Mouse (Mus musculus) midbrain, embryonic 14.5 days (tissue): ENCODE measurements around the gene Mfsd9. TPM values are rescaled to one million over a fixed set of nuclear protein-coding genes. Genes with fewer than 3 reads are reported as not detected.

ENCODE experiments used
- ATAC-seq: fragments of 200-750 bp; cut with Nextera tagmentation; 2 replicates; pipeline ENCODE4 v1.8.0; 2017; ENCODE audit warnings: moderate number of reproducible peaks, moderate library complexity; ENCODE audit not compliant: low FRiP score, low TSS enrichment
- DNase-seq: peaks from one replicate; pipeline ENCODE4 v3.0.0-alpha.2; 2015
- H3K27ac ChIP-seq: fragments of 300-500 bp; sonication (generic); replicated peaks from 2 replicates; pipeline ENCODE4 v1.5.1; 2014; ENCODE audit warnings: mild to moderate bottlenecking, low read depth, low read length, moderate library complexity
- H3K27me3 ChIP-seq: fragments of 300-500 bp; sonication (generic); 2 replicates; pipeline ENCODE4 v1.6.1; 2014; ENCODE audit warnings: low read length, control low read depth, mixed read lengths; ENCODE audit not compliant: control insufficient read depth, insufficient read depth
- H3K36me3 ChIP-seq: fragments of 300-500 bp; sonication (generic); 2 replicates; pipeline ENCODE4 v1.6.1; 2014; ENCODE audit warnings: low read length, control low read depth; ENCODE audit not compliant: control insufficient read depth, insufficient read depth
- H3K4me1 ChIP-seq: fragments of 300-500 bp; sonication (generic); 2 replicates; pipeline ENCODE4 v1.6.1; 2014; ENCODE audit warnings: mild to moderate bottlenecking, antibody characterized with exemption, low read length, control low read depth; ENCODE audit not compliant: control insufficient read depth, insufficient read depth
- H3K4me2 ChIP-seq: fragments of 300-500 bp; sonication (generic); 2 replicates; pipeline ENCODE4 v1.6.1; 2014; ENCODE audit warnings: mild to moderate bottlenecking, low read length, moderate library complexity
- H3K4me3 ChIP-seq: fragments of 300-500 bp; sonication (generic); replicated peaks from 2 replicates; pipeline ENCODE4 v1.5.1; 2014; ENCODE audit warnings: low read depth, low read length
- H3K9ac ChIP-seq: fragments of 300-500 bp; sonication (generic); replicated peaks from 2 replicates; pipeline ENCODE4 v1.6.1; 2014; ENCODE audit warnings: mild to moderate bottlenecking, low read length, moderate library complexity
- H3K9me3 ChIP-seq: fragments of 300-500 bp; sonication (generic); 2 replicates; pipeline ENCODE4 v1.6.1; 2016; ENCODE audit warnings: low read length, control low read depth, mixed read lengths; ENCODE audit not compliant: control insufficient read depth
- WGBS: fragments of 180-500 bp; shearing (Covaris S2); extraction: QIAGEN DNeasy Blood & Tissue Kit; methylation state at CpG from one replicate; pipeline ENCODE4 v1.1.7; 2014; 5-methylcytosine and 5-hydroxymethylcytosine counted together
- polyA plus RNA-seq: library from polyadenylated mRNA; unstranded; fragments of >200 nt; fragmentation: Nextera tagmentation; extraction: Ambion mirVana; gene quantifications from 2 replicates; pipeline ENCODE4 v1.2.1, GENCODE M21; 2014

Gene Mfsd9
- polyA plus RNA-seq, 1 experiment from 2014 or later: 8.0 TPM

GRCm38 (mm10) chr1:40808643-40809042, 18.2 kb upstream of the Mfsd9 start:
- Histone ChIP-seq H3K4me2 (no peak overlapping the region), H3K27ac (no peak overlapping the region), H3K9me3 (no peaks in the 10 kb centered on the region), H3K27me3 (no peaks in the 10 kb centered on the region), H3K4me3 (no peak overlapping the region), H3K9ac (no peak overlapping the region), H3K4me1 (no peaks in the 10 kb centered on the region), H3K36me3 (no peaks in the 10 kb centered on the region)
- ATAC-seq (no peak), DNase-seq (no peak)
- WGBS: 92% methylated on average over 3 of the region's 3 CpGs

- Histone ChIP-seq H3K36me3 (no peaks in the 10 kb centered on the region), H3K9ac (no peak overlapping the region), H3K4me1 (no peaks in the 10 kb centered on the region), H3K4me2 (no peak overlapping the region), H3K27me3 (no peaks in the 10 kb centered on the region), H3K4me3 (no peak overlapping the region), H3K27ac (no peak overlapping the region), H3K9me3 (no peaks in the 10 kb centered on the region)
- ATAC-seq (no peak), DNase-seq (no peak)
- 89% methylated on average over 11 of the region's 11 CpGs for WGBS
These were observed 15.4 kb upstream of the Mfsd9 start for GRCm38 (mm10) chr1:40805891-40806290.

- Histone ChIP-seq H3K4me3 (no peak within 1 kb of the TSS), H3K27ac (no peak within 1 kb of the TSS), H3K4me2 (no peak within 1 kb of the TSS), H3K4me1 (no peaks in the 10 kb centered on the region), H3K9ac (no peak within 1 kb of the TSS), H3K27me3 (no peaks in the 10 kb centered on the region), H3K9me3 (no peaks in the 10 kb centered on the region), H3K36me3 (no peaks in the 10 kb centered on the region)
- DNase-seq (no peak), ATAC-seq (no peak)
- WGBS: 82% methylated on average over 9 of the region's 9 CpGs
These were observed 14.9 kb upstream of the Mfsd9 start, which contains the start of gene Tmem182 for GRCm38 (mm10) chr1:40805351-40805750. Gene Tmem182, plus strand, starts transcription at chr1:40805601.

DNA sequence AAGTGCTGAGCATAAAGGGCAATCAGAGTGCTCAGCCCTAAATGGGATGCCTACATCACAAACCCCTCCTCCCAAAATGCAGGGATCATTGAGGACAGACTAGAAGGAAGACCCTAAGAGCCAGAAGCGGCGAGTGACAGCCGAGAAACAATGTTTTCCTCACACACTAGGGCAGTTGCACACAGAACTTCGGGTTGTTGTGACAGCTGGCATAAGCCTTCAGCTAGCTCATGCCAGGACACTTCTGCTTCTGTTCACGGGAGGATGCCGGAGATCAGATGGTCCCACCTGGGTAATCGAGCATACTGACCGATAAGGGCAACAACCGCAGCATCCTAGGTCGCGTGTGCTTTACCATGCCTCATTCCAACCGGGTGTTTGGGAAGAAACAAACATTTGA, 13.6 kb upstream of the Mfsd9 start:
- Histone ChIP-seq H3K4me3 (no peak overlapping the region), H3K27ac (no peak overlapping the region), H3K27me3 (no peaks in the 10 kb centered on the region), H3K36me3 (no peaks in the 10 kb centered on the region), H3K4me1 (no peaks in the 10 kb centered on the region), H3K9me3 (no peaks in the 10 kb centered on the region), H3K4me2 (no peak overlapping the region), H3K9ac (no peak overlapping the region)
- DNase-seq: no peak
- ATAC-seq: no peak
- WGBS: 94% methylated on average over 12 of the region's 12 CpGs

GRCm38 (mm10) chr1:40802759-40803158, 12.3 kb upstream of the Mfsd9 start:
- Histone ChIP-seq H3K9ac (no peak overlapping the region), H3K27ac (no peak overlapping the region), H3K4me3 (no peak overlapping the region), H3K9me3 (no peaks in the 10 kb centered on the region), H3K4me2 (no peak overlapping the region), H3K4me1 (no peaks in the 10 kb centered on the region), H3K27me3 (no peaks in the 10 kb centered on the region), H3K36me3 (no peaks in the 10 kb centered on the region)
- peak; percentile 83 for DNase-seq
- 24% methylated on average over 3 of the region's 3 CpGs for WGBS
- no peak for ATAC-seq

- ATAC-seq: no peak
These were observed 10.4 kb upstream of the Mfsd9 start for GRCm38 (mm10) chr1:40800908-40801307.

DNA sequence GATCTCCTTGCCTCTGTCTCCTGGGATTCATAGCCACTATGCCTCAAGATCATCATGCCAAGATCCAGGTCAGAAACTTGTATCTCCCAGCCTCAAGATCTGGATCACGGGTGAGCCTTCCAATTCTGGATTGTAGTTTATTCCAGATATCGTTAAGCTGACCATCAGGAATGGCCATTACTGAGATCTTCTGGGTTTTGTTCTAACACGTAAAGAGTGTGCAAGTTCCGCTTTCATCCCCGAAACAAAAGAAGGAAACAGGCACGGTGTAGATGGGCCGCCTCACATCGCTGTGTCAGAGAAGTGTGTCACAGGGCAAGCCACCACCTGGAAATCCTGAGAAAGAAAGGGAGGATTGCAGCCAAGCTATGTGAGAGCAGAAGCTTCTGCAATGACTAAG, 8.6 kb upstream of the Mfsd9 start:
- ATAC-seq (no peak), DNase-seq (no peak)
- H3K36me3 ChIP-seq: no peaks in the 10 kb centered on the region
- H3K4me1 ChIP-seq: no peaks in the 10 kb centered on the region
- no peak overlapping the region for H3K27ac ChIP-seq
- H3K27me3 ChIP-seq: no peaks in the 10 kb centered on the region
- no peak overlapping the region for H3K9ac ChIP-seq
- H3K4me2 ChIP-seq: no peak overlapping the region
- 91% methylated on average over 8 of the region's 8 CpGs for WGBS
- H3K9me3 ChIP-seq: no peaks in the 10 kb centered on the region
- no peak overlapping the region for H3K4me3 ChIP-seq

More at GRCm38 (mm10) chr1:40800908-40801307, 10.4 kb upstream of the Mfsd9 start:
- Histone ChIP-seq H3K9me3 (no peaks in the 10 kb centered on the region), H3K9ac (no peak overlapping the region), H3K4me2 (no peak overlapping the region), H3K27ac (no peak overlapping the region), H3K27me3 (no peaks in the 10 kb centered on the region), H3K4me1 (no peaks in the 10 kb centered on the region), H3K36me3 (no peaks in the 10 kb centered on the region), H3K4me3 (no peak overlapping the region)
- DNase-seq: no peak
- WGBS: 88% methylated on average over 5 of the region's 5 CpGs

GRCm38 (mm10) chr1:40797348-40797747, 6.9 kb upstream of the Mfsd9 start:
- H3K4me3 ChIP-seq: no peak overlapping the region
- no peaks in the 10 kb centered on the region for H3K36me3 ChIP-seq
- H3K27me3 ChIP-seq: no peaks in the 10 kb centered on the region
- ATAC-seq: no peak
- H3K4me1 ChIP-seq: no peaks in the 10 kb centered on the region
- H3K9ac ChIP-seq: no peak overlapping the region
- peak; percentile 80 for DNase-seq
- H3K4me2 ChIP-seq: no peak overlapping the region
- no peak overlapping the region for H3K27ac ChIP-seq
- H3K9me3 ChIP-seq: no peaks in the 10 kb centered on the region
- WGBS: 15% methylated on average over 5 of the region's 5 CpGs

DNA sequence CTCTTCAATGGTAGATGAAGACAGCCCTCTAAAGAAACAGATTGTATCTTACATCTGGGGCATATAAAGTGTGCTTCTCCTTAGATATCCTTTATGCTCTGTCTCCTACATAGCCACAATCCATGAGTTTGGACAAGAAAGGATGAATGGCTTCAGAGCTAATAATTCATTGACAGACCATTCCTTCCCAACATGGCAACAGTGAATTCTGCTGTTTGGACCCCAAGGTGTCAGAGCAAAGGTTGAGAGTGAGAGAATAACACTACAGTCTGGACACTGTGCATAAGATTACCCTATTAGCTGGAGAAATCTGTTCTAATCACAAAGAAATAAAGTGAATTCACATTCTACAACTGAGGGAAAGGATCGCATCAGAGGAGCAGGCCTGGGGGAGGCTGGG, 5.0 kb upstream of the Mfsd9 start:
- ATAC-seq: no peak
- DNase-seq: no peak
- H3K4me1 ChIP-seq: no peaks in the 10 kb centered on the region; the same call in 1 of the 2 replicates
- H3K9me3 ChIP-seq: no peaks in the 10 kb centered on the region
- H3K9ac ChIP-seq: no peak overlapping the region
- no peak overlapping the region for H3K4me3 ChIP-seq
- H3K27ac ChIP-seq: no peak overlapping the region
- WGBS: 96% methylated on average over 1 of the region's 1 CpGs
- no peaks in the 10 kb centered on the region for H3K36me3 ChIP-seq
- H3K4me2 ChIP-seq: no peak overlapping the region
- H3K27me3 ChIP-seq: no peaks in the 10 kb centered on the region
